Mouse (Mus musculus) thymus, postnatal 14 days (tissue): Measurements from ENCODE around the gene Syngr1.

ENCODE experiments used
- DNase-seq: peaks from one replicate; pipeline ENCODE4 v3.0.0; 2021

Syngr1 gene

DNA sequence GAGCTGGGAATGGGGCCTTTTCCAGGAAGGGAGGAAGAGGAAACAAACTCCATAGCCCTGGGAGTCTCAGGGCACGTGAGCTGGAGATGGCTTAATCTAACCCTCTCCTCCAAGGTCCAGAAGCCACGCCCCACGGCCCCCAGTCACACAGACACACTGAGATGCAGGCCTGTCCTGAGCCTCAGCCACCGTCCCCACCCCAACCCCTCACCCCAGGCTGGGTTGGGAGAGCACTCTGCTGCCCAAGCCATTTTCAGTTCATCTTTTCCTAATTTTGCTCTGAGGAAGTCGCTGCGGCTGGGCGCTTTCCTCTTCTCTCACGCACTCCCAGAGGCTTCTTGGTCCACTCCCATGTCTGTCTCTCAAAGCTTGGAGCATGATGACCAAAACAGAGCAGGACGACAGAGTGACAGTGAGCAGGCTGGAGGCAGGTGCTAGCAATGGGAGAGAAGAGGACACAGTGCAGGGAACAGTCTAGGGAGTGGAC is 19.1 kb upstream of the Syngr1 start:
- no peak for DNase-seq

DNA sequence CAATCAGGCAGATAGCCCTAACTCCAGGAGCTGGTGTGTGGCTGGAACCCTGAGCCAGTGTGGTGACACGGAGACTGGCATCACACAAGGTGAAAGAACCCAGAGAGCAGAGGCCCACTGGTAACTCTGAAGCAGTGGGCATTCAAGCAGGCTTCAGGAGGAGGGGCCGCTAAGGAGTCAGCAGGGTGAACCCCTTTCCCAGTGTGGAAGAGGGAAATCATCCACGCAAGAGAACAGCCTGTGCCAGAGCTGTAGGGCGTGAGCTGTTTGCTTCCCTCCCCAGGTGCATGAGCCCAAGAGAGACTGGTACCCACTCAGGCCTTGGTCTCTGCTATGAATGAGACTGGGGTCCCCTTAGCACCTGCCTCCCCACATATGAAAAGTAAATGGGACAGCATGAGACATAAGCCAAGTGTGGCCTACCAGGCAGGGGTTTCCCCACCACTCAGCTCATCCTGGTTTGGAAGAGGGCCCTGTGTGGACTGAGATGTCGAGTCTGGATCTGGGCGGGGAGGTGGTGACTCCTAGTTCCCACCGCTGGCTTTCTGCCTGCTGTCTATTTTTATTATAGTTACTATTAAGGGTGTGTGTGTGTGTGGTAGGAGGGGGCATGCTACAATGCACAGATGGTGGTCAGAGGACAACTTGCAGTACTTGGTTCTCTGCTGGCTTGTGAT is 18.4 kb upstream of the Syngr1 start:
- DNase-seq: no peak

DNA sequence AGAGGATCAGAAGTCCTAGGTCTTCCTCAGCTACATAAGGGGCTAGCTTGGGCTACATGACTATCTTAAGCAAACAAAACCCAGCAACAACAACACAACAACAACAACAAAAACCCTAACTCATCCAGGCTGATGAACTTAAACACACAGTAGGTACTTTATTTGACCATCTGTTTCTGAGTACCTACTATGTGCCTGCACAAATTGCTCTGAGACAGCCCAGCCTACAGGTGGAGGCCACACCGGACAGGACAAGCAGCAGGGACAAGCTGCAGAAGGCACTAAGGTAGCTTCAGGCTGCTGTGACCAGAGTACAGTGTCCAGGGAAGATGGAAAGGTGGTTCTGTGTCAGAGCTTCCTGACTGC is 17.9 kb upstream of the Syngr1 start:
- DNase-seq: no peak

DNA sequence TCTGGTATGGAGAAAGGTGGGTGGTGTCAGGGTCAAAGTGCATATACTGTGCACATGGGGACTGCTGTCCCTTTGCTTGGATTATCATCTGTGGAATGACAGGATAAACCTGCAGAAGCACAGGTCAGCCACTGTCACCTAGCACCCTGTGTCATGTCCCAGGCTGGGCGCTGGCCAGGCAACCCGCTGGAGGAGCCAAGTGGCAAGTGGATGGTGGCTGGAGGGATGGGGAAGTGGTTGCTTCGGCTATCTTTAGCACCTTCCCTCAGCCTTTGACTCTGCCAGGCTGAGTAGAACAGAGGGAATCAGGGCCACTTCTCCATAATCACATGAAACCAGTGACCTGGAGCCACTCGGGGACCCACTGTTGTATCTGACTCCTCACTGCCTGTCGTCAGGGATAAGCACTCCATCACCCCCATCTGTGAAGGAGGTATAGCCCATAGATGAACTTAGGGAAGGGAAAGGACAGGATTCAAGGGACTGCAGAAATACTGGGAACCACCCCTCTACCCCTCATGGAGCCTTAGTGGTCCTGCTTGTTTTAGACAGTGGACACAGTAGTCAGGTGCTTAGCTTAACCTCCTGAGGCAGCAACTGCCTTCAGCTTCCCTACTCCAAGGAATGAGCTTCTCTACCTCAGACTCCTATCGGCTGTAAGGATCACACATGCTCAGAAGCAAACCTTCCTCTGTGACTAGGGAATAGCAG is 16.3 kb upstream of the Syngr1 start:
- DNase-seq: no peak

DNA sequence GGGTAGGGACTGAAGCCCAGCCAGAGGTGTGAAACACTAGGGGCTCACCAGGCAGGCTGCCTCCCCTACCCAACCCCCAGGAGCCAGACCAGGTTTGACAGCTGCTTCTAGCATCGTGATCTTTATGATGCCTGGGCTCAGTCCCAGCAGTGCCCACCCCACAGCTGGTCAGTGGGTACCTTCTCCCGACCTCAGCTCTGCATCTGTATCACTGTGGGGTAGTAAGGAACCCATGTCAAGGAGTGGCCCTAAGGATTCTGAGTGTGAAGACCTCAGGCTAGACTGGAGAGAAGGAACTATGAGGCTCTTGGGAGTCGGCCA is 15.8 kb upstream of the Syngr1 start:
- no peak for DNase-seq

DNA sequence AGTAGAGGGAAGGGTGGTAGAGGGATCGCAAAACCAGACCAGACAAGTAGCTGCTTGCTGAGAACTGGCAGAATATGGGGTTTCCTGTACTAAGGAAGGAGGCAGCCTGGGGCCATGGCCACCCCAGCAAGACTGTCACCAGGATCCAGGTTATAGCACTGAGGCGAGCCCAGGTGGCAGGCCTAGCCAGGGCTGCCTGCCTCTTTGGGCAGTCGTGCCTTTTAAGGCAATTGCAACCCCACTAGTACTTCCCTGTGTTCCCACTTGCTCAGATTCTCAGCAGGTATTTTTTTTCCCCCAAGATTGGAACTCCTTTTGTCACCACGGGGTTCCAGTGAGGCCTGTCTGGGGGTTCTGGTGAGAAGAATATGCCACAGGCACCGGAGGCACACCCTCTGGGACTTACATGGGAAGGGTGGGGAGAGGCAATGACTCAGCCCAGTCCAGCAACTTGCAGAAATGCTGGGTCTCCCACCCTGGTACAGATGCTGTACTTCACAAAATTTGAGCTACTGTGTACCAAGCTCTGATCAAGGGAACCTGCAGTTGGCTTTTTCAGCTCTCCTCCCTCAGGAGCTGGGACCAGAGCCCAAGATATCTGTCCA is 15.3 kb upstream of the Syngr1 start:
- no peak for DNase-seq

DNA sequence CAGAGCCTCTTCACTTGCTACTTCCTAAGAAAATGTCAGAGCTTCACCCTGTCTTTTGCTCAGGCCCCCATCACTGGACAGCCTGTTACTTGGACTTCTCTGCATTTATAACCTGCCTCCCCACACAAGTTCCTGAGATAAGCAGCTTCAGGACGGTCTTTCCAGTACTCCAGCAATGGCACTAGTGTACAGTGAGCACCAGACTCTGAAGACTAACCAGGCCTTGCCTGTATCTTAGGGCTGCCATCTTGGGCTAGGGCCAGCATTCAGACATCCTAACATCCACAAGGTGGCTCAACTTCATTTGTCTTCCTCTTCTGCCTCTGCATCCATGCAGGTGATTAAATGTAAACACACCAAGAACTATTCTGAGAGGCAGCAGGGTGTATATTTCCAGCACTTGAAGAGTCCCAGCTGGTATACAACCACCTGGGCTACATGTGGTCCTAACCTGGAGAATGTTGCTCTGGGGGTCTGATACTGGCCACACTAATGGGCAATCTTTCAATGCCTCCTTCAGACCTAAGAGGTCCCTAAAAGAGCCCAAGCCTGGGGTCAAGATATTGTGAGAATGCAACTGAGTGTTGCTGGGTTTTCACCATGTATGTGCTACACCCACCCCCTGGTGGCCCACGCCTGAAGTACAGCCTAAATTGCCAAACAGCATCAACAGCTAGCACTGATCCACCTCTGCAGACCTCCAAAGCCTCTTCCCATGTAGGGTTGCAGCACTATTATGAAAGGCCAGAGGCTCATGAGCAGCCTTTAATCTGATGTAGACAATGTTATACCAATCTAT is 14.6 kb upstream of the Syngr1 start:
- peak; percentile 83 for DNase-seq

DNA sequence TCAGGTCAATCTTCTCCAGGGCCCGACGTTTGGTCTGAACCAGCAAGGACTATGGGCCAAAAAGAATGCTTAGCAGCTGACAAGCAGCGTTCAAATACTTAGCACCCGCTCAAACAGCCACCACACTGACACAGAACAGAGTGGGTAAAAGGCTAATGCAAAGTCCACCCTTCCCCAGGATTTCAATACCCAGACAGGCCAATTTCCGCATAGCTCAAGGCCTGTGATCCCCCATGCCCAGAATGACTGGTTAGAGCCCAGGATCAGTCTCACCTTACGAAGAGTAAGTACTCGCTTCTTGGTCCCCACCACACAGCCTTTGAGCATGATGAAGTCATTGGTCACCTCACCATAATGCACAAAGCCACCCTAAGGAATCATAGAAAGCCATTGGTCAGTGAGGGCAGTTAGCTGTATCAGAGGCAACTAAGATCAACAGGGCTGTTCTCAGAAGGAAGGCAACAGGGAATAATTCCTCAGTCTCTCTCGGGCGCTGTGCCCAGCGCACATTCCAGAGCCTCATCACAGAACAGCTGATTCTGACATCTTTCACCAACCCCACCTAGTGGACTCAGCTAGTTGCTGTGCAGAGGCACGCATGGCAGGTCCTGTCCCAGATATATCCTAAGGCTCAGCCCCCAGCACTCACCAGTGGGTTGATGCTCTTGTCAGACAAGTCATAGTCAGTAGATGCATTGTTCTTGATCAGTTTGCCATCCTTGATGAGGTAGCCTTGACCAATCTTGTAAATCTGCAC is 12.9 kb upstream of the Syngr1 start:
- DNase-seq: no peak

DNA sequence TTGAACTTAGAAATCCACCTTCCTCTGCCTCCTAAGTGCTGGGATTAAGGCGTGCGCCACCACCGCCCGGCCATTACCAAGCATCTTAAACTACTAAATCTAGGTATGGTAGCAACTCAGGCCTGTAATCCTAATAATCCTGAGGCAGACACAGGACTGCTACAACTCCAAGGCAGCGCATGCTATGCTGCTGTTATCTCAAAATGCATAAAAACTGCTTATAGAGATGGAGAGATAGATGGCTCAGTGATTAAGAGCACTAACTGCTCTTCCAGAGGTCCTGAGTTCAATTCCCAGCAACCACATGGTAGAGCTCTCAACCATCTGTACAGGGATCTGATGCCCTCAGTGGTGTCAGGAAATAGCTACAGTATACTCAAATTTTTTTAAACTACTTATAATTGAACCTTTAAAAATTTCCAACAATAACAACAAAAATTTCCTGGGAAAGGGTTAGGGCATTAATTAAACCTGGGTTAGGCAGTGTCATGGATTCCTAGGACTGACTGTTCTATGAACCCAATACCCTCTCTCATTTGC is 11.9 kb upstream of the Syngr1 start:
- no peak for DNase-seq

DNA sequence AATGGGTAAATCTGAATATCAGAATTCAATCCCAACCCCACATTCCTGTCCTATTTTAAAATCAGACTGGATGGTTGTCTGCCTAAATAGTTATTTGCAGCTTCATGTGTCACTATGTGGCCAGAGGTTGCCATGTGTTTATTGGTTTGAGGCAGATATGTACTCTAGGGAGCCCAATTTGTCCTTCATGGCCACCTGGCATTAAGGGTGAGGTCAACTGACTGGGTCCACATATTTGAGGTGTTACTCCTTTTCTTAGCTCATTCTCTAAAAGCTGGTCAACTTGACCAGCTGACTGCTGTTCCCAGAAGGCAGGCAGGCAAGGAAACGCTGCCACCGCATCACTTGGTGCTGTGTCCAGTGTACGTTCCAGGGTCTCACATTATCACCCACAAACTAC is 11.2 kb upstream of the Syngr1 start:
- DNase-seq: no peak

DNA sequence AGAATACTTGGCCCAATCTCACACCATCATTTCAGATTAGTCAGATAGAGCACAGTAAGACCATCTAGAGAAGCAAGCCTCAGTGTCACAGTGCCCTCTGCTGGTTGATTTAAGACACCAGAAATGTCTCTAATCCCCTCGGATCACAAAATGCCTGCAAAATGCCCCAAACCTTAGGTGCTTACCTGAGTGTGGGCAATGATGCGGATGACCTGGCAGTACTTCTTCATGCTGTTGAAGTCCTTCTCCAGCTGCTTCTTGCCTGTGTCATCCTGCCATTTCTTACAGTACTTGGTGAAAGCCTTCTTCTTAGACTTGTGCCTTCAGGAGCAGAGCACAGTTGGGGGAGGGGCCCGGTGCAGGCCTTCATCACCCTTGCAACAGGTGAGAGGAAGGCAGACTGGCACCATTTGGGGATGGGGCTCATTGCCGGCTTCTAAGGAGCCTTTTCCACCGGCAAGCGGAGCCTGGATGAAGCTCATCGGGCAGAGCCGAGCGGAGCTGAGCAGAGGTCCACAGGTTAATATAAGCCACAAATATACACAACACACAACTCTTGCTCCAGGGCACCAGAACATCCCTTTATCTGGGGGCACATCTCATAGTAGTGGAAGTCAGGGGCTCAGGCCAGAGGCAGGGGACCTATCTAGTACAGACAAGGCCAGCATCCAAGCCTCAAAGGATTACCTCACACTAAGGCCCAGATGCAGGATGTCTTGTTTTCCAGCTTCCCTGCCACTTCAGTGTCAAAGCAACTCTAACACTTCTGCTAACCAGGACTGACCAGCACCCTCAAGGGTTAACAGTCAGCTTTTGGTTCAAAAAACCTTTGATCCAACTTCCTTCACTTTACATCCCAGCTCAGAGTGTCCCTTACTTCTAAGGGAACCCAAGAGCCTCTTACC is 10.2 kb upstream of the Syngr1 start:
- DNase-seq: peak; percentile 56

DNA sequence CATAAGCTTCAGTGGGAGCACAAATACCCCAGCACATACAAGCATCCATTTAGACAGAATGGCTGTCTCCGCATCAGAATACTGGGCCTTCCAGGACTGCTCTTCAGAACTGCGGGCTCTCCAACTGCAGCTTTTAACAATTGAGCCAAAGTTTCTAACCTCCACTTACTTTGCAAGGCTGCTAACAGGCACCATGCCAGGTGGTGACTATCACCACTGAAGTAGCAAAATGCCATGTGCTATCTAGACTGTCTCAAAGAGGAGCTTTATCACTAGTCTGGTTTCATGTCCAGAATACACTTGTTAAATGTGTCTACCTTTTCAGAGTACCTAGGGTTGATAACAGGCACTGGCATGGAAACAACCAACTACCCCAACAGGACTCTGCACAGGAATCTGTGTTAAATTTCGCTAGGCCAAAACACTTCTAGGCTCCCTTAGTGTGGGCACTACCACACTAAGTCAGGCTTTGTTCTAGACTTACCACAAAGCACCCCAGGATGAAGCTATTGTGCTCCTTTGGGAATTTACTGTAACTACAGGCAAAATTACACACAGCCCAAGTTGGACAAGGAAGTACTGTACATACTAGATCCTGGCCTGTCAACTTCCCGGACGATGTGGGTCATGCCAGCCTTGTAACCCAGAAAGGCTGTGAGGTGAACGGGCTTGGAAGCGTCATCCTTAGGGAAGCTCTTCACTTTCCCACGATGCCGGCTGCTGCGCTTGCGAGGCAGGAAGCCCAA is 9.2 kb upstream of the Syngr1 start:
- DNase-seq: no peak

DNA sequence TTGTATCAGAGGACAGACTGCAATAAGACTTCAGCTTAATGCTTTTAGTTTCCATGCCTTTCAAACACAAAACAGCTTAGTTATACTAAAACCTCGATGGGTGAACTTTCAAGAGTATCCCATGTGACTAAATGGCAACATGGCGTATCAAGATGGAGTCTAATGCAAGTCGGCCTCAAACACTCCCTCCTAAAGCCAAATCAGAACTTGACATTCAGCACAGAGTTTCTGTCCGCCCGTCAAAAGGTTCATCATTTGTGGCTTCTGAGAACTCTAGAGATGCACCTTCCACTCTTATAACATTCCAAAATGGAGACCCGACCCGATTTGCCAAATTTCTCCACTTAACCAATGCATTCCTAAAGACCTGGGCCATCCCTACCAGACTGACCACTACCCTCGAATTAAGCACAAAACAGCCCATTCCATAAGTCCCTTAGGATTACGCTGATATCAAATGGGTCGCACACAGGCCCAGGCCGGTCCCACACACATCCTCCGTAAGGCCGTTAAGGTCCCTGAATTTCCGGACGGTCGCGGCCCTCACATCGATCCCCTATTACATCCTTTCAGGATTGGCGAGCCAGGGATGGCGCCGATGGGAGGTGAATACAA is 8.4 kb upstream of the Syngr1 start:
- DNase-seq: no peak

DNA sequence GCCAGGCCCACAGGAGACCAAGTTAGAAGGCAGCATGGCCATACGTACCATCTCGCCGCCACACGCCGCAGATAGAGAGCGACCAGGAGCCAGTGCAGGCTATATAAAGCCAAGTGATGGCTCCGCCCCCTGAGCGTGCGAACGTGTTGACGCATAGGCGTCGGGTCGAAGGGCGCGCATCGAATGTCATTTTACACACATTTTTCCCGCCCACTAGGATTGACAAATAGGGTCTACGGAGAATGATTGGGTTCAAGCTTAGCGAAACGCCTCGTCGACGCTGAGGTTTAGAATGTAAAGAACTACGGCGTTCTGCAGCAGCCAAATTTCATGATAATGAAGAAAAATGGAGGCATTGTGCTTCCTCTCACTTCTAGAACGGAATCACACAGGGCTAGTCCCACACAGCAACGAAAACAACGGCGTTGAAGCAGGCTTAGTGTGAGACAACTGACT is 7.8 kb upstream of the Syngr1 start:
- DNase-seq: peak; percentile 99

DNA sequence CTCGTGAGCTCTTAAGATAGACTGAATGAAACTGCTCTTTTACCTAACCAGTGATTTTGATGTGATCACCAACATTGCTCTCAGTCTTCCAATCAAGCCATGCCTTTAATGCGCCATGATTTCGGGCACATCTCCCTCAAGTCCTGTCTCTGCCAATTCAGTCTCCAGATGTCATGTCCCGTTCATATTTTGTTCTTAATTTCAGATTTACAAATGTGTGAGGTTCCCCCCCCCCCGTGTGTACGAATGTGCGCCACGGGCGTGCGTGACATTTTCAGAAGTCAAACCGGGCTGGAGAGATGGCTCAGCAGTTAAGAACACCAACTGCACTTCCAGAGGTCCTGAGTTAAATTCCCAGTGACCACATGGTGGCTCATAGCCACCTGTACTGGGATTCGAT is 7.4 kb upstream of the Syngr1 start:
- no peak for DNase-seq

DNA sequence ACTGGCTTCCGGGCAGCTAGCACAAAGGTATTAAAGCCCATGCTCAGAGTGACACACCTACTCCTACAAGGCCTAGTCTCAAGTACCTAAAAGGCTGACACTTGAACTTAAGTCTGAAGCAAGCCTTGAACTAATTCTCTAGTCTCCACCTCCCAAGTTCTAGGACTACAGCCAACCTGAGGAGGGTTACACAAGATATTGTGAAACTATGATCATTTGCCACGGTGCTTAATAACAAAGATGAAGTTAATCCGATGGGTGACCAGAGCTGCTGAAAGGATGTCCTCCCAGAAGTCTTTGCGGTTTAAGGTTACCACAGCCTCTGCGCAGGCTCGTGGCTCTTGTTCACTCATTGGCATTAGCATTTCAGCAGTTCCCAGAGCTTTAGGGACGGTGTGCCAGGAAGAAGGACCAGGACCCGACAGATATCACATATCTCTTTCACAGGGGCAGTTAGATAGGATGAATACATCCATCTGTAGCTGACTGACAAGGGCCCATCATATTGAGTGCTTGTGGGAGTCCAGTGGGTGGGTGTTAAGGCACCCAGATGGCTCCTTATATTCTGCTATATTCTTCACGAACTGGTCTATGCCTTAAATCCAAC is 3.6 kb upstream of the Syngr1 start:
- no peak for DNase-seq

DNA sequence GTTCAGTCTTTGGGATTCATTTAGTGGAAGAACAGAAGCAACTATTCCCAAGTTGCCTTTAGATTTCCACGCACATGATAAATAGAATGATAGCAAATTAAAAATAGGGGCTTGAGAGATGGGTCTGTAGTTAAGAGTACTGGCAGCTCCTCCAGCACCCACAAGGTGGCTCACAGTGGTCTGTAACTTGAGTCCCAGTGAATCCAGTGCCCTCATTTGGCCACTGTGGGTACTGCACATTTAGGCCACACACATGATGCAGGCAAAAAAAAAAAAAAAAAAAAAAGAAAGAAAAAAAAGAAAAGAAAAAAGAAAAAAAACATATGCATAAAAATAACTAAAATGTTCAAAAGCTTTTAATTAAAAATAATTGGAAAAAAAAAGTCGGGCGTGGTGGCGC is 2.5 kb upstream of the Syngr1 start:
- peak; percentile 94 for DNase-seq

DNA sequence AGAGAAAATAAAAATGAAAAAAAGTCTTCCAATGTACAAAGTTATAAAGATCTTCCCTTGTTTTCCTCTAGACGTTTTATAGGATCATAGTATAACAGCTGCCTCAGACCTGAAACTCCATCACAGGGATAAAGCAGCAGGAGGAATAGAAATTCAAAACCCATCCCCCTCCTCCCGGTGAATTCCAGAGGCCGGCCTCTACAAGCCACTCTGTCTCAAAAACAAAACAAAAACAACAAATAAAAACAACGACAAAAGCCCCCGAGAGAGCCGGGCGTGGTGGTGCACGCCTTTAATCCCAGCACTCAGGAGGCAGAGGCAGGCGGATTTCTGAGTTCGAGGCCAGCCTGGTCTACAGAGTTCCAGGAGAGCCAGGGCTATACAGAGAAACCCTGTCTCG is 979 bp upstream of the Syngr1 start:
- no peak for DNase-seq

DNA sequence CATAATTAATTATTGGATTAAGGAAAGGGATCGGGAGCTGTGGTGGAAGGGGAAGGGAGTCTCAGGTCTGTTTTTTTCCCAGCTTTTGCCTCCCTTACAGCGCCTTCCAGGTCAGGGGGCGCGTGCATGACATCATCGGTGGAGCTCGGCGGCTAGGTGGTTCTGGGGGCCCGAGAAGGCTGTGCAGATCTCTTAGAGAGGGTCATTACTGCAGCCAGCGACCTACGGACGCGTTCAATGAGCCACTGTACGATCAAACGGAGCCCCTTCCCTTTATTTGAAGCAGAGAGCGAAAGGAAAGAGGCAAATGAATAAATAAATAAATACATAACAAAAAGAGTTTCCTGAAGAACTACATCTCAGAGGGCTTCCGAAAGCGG is 403 bp upstream of the Syngr1 start:
- peak; percentile 43 for DNase-seq

DNA sequence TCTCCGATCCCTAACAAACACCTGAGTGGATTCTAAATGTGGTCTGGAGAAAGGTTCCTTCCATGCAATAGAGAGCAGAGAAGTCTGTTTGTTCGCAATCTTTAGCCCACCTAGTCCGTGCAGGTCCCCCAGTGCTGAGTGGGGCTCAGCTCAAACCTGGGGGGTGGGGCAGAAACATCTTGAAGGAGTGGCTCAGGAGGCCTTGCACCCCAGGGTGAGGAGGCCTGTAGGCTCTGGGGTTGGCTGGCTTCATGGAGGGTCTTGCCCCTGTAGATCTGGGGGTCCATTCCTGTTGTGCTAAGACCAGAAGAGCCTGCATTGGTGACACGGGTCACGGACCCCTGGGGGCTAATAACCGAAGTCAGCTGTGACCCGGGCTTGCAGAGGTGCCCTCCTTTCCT is 907 bp downstream of the Syngr1 start:
- no peak for DNase-seq
